Mouse (Mus musculus) cerebellum, postnatal 10 days (tissue): ENCODE results near the gene Gm10234.

Experiments
- DNase-seq, 2 experiments: peaks; one replicate each; pipeline ENCODE4 v3.0.0; 2021; ENCODE audit warnings: mixed read lengths in 2 of 2

Gene Gm10234

GRCm38 (mm10) chr6:95321812-95322211 is at the start of gene Gm10234:
Gm10234 (plus strand) TSS chr6:95322112.
- DNase-seq: no peak

DNA sequence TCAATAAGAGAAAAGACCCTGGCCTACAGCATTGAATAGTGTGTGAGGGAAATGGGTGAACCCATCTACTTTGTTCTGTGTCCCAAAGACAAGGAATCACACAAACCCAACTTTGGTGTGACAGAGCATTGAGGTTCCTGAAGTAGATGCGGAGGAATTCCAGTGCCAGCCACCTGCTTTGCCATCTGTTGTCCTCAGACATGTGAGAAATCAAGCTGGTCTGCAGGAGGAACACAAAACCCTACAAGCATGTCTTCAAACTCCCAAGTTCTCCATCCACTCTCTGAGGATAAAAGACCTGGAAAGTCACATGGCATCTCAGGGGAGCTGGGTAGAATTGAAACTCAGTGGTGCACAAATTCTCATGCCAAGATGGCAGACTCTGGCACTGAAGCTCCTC is 44.3 kb upstream of the Gm10234 start:
- DNase-seq: no peak

DNA sequence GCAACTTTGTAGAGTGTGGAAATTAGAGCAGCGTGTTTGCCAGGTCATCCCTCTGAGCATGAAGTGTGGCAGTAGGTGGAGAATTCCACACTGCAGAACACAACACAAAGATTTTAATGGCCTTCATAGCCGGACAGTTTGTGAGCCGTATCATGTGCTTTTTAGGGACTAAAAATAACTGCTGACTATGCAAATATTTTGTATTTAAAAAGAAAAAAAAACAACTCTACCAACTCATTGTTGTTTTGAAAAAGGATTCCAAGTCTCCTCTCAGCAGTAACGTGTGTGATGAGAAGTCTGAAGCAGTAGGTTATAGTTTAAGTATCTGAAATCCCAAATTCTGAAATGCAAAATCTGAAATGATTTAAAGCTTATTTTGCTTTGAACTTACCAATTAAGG is 25.9 kb upstream of the Gm10234 start:
- DNase-seq: no peak

GRCm38 (mm10) chr6:95298387-95298786 is 23.5 kb upstream of the Gm10234 start:
- DNase-seq: no peak

DNA sequence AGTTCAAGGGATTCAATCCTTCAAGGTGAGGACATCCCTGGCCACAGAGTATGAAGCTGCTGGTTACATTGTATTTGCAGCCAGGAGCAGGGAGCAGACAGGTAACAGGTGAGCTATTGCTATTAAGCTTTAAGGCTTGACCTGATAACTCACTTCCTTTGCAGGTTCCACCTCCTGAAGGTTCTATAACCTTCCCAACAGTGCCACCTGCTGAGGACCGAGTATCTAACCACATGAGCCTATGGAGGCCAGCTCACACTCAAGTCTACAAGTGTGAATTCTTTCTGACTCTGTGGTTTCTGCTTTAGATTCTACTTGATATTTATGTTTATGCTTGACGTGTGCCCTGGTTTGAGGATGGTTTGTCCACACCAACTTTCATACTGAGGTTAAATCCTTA is 21.3 kb upstream of the Gm10234 start:
- peak in 1 of 2 experiments; percentile 3 for DNase-seq

DNA sequence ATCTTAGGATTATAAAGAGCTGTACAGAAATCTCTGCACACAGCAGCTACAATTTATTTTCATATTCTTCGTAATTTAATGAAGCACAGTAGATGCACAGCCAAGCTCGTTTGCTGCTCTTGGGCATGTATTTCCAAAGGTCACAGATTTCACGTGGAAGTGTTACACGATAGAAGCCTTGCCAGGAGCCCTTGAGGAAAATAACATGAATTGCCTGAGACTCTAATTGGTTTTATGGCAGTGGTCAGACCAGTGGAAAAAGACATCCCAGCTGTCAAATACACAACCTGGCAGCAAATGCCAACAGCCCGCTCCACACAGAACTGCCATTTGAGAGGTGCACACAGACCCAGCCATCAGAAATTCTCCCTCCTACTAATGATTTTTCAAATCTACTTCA is 9.3 kb downstream of the Gm10234 start:
- peak; percentile 26 to 27 for DNase-seq

- DNase-seq: no peak
These were observed 12.9 kb downstream of the Gm10234 start for GRCm38 (mm10) chr6:95334781-95335180.

DNA sequence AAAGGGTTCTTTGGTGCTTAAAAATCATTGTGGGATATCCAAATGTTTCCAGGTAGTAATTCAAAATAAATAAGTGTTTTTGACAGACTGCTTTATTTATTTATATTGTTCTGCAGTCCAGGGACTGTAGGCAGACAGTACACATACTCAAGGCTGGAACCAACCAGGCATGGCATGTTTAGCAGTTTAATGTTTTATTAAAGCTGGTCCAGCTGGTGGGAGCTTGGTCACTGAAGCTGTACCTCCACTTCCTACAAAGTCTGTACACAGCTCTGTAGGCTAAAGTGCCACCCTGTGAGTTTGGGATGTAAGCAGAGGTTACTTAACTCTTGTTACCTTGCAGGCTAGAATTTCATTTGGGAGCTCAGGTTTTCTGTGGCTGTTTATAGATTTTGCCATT is 27.5 kb downstream of the Gm10234 start:
- DNase-seq: no peak

- DNase-seq: no peak
These were observed 31.1 kb downstream of the Gm10234 start for GRCm38 (mm10) chr6:95353043-95353442.

DNA sequence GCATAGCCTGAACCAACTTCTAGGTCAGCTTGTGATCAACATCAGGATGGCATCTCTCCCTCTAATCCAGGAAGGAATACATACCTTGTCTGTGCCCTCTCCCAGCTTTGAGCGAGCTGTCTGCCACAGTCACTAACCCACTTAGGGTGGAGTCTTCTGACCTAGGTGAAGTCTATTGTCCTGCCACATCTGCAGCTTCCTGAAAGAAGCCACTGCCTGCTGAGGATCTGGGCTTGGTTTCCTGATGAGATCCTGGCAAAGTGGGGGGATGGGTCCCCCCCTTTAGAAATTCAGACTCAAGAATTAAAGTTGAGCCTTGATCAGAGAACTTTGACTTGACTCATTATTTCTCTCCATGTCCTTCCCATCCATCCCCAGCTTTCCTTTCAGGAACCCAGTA is 32.0 kb downstream of the Gm10234 start:
- DNase-seq: no peak

DNA sequence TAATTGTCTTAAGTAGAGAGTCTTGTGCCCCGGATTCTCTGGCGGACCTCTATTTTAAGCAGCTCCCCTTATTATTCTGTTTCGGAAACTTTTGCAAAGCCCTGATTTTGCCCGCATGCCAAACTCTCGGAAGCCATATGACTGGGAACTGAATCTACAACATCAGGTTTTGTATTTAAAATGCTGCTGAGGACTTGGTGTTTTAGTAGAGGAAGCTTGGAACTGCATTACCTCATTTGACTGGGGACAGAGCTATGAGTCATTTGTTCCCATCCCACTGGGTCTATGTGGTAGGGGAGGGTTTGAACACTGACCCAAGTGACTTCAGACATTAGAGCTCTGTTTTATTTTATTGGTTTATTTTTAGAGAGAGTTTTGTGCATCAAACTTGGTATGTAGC is 38.2 kb downstream of the Gm10234 start:
- DNase-seq: no peak

GRCm38 (mm10) chr6:95362707-95363106 is 40.8 kb downstream of the Gm10234 start:
- no peak for DNase-seq

DNA sequence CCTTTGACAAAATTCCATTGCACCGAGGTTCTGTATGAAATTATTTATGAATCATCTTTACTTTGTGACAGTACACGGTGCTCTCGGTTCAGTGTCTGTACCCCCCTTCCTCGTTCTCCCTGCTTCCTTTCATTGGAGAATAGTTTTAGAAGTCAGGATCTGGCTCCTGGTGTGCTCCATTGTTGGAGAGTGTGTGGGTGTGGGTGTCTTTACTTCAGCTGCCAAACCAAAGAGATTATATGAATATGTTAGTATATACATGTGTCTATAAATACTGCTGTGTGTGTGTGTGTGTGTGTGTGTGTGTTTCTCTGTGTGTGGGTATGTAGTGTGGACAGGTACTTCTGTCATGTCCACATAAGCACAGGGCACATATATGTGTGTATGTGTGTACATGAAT is 49.9 kb downstream of the Gm10234 start:
- DNase-seq: no peak
